Mouse (Mus musculus) heart, adult 2 months (tissue): Measurements from ENCODE around the gene Ppm1b.

Source experiments
- CTCF ChIP-seq: fragments of 200-600 bp; IDR thresholded peaks from 2 replicates; pipeline ENCODE4 v1.8.1; 2022; ENCODE audit warnings: antibody characterized with exemption, mild to moderate bottlenecking, moderate library complexity
- EP300 ChIP-seq: fragments of 200-500 bp; IDR thresholded peaks from 2 replicates; pipeline ENCODE4 v1.6.1; 2011; ENCODE audit warnings: low read depth, low read length, control low read depth; ENCODE audit not compliant: insufficient read depth
- POLR2A ChIP-seq: fragments of 200-500 bp; IDR thresholded peaks from 2 replicates; pipeline ENCODE4 v1.6.1; 2011; ENCODE audit warnings: mild to moderate bottlenecking, low read depth, low read length, control low read depth; ENCODE audit not compliant: insufficient read depth

DNA sequence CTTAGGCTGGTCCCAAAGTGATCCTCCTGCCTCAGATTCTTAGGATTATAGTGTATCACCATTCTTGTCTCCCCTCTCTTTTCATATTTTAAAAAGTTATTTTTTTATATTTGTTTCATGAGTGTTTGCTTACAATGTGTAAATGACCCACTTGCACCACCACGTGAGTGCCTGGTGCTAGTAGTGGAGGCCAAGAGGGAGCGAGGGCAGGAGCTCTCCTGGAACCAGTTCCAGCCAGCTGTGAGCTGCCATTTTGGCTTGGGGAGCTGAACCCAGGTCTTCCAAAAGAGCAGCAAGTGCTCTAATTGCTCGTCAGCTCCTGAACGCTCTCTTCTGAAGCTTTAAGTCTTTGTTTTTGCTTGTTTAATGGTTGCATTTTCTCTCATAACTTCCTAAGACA is 3.6 kb downstream of the Ppm1b start:
- TF ChIP-seq CTCF (no peak), EP300 (no peak), POLR2A (no peak)
